Mouse (Mus musculus) retina, adult 2 months (tissue): Measurements from ENCODE around the gene Gpatch4.

ENCODE experiments used
- DNase-seq: peaks from one replicate; pipeline ENCODE4 v3.0.0-alpha.2; 2012; ENCODE audit warnings: low read depth, low spot score

Gpatch4 gene

DNA sequence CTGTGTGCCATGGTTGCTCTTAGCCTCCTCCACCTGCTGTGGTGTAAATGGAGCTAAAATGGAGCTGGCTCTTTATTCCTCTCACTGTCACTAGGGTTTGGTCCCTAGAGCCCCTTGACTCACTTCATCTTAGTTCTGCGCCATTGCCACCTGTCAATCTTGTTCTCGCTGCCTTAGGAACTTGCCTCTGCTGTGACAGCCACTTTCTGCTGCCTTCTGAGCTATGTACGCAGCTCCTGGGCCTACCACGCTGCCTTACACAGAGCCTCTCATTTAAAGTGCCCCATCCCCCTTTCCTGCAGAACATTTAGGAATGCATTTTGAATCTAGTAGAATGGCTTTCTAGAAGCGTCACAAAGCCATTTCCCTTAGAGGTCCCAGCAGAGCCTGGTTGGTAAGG, 51.2 kb downstream of the Gpatch4 start:
- DNase-seq, result no peak

GRCm38 (mm10) chr3:88097666-88098065, 54.8 kb downstream of the Gpatch4 start:
- DNase-seq, result no peak

- no peak for DNase-seq
These were observed 57.3 kb downstream of the Gpatch4 start for GRCm38 (mm10) chr3:88100251-88100650.

DNA sequence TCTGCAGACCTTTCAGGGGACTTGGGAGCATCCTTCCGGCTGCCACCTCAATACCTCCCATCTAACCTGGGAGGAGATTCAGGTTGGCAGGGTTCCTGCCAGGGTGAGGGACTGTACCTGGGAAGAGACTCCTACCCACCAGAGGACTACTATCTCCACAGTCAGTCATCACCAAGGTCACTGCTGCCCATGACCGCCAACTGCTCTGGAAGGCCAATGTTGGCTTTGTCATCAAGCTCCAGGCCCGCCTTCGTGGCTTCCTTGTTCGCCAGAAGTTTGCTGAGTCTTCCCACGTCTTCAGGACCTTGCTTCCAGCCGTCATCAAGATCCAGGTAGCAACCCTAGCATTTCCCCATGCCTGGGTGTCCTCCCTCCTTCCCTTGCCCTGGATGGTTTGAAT, 58.8 kb downstream of the Gpatch4 start:
- DNase-seq, result no peak

DNA sequence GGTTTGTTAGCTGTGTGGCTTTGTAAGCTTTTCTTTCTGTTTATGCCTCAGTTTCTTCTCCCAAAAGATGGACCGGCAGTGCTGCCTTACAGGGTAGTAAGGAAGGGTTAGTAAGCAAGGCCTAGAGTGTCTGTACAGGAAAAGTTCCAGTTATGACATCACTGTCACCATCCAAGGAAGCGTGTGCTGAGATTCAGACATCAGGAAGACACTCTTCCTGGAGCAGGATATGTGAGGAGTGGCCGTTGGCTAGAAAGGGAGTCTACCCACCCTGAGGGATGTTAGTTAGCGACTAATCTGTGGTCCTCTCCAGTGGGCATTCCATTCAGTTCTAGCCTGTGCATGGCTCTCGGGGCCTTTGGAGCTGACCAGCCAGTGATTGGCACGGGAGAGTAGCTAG, 59.3 kb downstream of the Gpatch4 start:
- no peak for DNase-seq

DNA sequence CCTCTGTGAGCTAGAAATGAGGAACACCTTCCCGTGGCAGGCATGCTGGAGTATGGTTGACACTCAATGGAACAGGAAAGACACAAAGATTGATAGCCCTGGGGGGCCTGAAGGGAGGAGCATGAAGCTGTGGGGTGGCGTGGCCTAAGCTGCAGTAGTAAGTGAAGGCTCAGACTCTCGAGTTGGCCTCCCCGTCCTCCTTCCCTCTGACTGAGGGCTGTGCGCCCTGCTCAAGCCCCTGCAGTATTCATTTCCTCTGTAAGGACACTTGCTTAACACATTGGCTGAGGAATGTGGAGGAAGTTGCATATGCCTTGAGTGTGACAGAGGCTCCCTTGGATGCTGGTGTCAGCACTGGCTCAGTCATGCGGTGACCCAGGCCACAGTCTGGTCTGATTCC, 59.7 kb downstream of the Gpatch4 start:
- DNase-seq, result no peak
